Mouse (Mus musculus) brain, embryonic 14.5 days (tissue): ENCODE measurements at regions not wholly inside any gene's neighbourhood (a gene's known extent, or its start where the extent isn't known, plus 50 kb on each side); places are given as distances from the start of the nearest gene placed in this dataset.

Experiments used
- CTCF ChIP-seq: fragments of 200-500 bp; IDR thresholded peaks from 2 replicates; pipeline ENCODE4 v1.5.1; 2012; ENCODE audit warnings: inconsistent platforms, mild to moderate bottlenecking, moderate library complexity, borderline replicate concordance; ENCODE audit not compliant: insufficient read depth, insufficient read length; ENCODE audit errors: extremely low read depth
- POLR2A ChIP-seq: fragments of 200-500 bp; IDR thresholded peaks from 2 replicates; pipeline ENCODE4 v1.6.1; 2012; ENCODE audit warnings: mild to moderate bottlenecking, inconsistent platforms, borderline replicate concordance; ENCODE audit not compliant: poor library complexity, insufficient read depth, insufficient read length, severe bottlenecking; ENCODE audit errors: extremely low read depth

DNA sequence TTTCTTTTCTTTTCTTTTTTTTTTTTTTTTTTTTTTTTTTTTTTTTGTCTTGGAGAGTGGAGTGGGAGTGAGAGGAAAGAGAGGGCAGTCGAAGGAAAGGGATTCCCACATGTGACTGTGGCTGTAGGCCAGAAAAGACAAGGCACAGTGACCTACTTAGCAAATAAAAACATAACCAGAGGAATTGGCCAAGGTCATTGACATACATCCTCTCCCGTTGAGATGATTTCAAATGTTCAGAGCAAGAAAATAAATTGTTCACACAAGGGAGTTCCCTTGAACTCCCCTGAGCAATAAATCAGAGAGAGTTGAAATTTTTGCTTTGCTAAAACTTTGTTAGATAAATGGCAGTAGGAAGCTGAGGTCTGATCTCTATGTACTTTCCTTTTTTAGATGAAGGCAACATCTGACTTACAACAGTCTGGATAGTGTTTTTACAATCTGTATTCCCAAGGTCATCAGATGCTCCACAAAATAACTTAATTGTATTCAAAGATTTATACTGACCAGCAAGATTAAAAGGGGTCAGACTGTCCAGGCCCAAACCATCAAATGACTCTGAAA, 174.4 kb upstream of the Megf9 start:
- TF ChIP-seq CTCF (no peak), POLR2A (no peak)
